30 mouse cellular contexts compared by ENCODE assay signal in genomic region chr12:55563742-55564141, GRCm38 (mm10). TPM values are rescaled to one million over a fixed set of nuclear protein-coding genes. Genes with fewer than 3 reads are reported as not detected.
A peak's percentile ranks its signal among the peaks of the same experiment; 100 is the strongest.
DNase-seq lines count a peak whose midpoint lies in the region; ATAC-seq lines count a peak whose summit lies in the region.
"Had no signal": no experiment of that assay in that cellular context is flagged by ENCODE, and none has a peak within 500 bp of the region (broad histone marks: within the 10 kb centered on the region; RNA-seq: fewer than 3 reads in every experiment).

No protein-coding gene starts in this region.

- H3K9me3 ChIP-seq in megakaryocyte, embryonic 14.5 days = peaks cover 14% of the 10 kb centered on the region
- no peaks in the 10 kb centered on the region for H3K9me3 ChIP-seq in embryonic facial prominence, embryonic 10.5 days
- H3K9me3 ChIP-seq: embryonic facial prominence, embryonic 12.5 days; forebrain, embryonic 13.5 days; forebrain, embryonic 15.5 days had no signal

- H3K36me3 ChIP-seq in megakaryocyte, embryonic 14.5 days (replicated peaks; ENCODE audit: low read length) = no peaks in the 10 kb centered on the region
- H3K36me3 ChIP-seq in embryonic facial prominence, embryonic 10.5 days (replicated peaks) = no peaks in the 10 kb centered on the region
- H3K36me3 ChIP-seq: embryonic facial prominence, embryonic 12.5 days; forebrain, embryonic 15.5 days; G1E had no signal

- H3K4me3 ChIP-seq in megakaryocyte, embryonic 14.5 days (replicated peaks) = peak overlapping the region; percentile 24
- no peak overlapping the region for H3K4me3 ChIP-seq in embryonic facial prominence, embryonic 10.5 days
- H3K4me3 ChIP-seq: embryonic facial prominence, embryonic 12.5 days; forebrain, embryonic 13.5 days; forebrain, embryonic 15.5 days had no signal

- peak; percentile 93 for ATAC-seq in frontal cortex, adult (ENCODE audit: low TSS enrichment)
- no peak for ATAC-seq in megakaryocyte, adult 5-6 weeks (ENCODE audit: poor library complexity, severe bottlenecking)
- ATAC-seq: CD4-positive, CD25-positive, alpha-beta regulatory T cell, adult 4 months; forebrain, embryonic 13.5 days; forebrain, embryonic 15.5 days; forebrain, postnatal 0 days had no signal

- 96% methylated on average over 3 of the region's 3 CpGs for WGBS in embryonic facial prominence, embryonic 10.5 days

- H3K4me1 ChIP-seq in megakaryocyte, embryonic 14.5 days = peaks cover 24% of the 10 kb centered on the region
- peaks cover 8% of the 10 kb centered on the region for H3K4me1 ChIP-seq in embryonic facial prominence, embryonic 10.5 days
- H3K4me1 ChIP-seq: embryonic facial prominence, embryonic 12.5 days had no signal

- peaks cover 8% of the 10 kb centered on the region for H3K27me3 ChIP-seq in megakaryocyte, embryonic 14.5 days (replicated peaks)
- no peaks in the 10 kb centered on the region for H3K27me3 ChIP-seq in embryonic facial prominence, embryonic 10.5 days (replicated peaks; ENCODE audit: low read depth, poor library complexity, severe bottlenecking)
- H3K27me3 ChIP-seq: CH12.LX; embryonic facial prominence, embryonic 12.5 days; forebrain, embryonic 15.5 days had no signal

- DNase-seq in frontal cortex, postnatal 10 days (ENCODE audit: low spot score in 2 of 2) = no peak
- DNase-seq in 3T3-L1 (ENCODE audit: low read depth, low spot score) = peak; percentile 23
- DNase-seq in brain, adult 2 months (ENCODE audit: low read depth, low spot score) = peak; percentile 61
- no peak for DNase-seq in embryonic facial prominence, embryonic 10.5 days (ENCODE audit: low spot score)
- DNase-seq in Muller cell, postnatal 12 days (ENCODE audit: inconsistent ontology term) = no peak
- DNase-seq: adrenal gland, adult 2 months; adrenal gland, postnatal 10 days; adrenal gland, postnatal 25 days; B cell, adult 2 months; cerebellum, adult 11-12 months; cerebellum, adult 2 months; cerebellum, adult 9-10 months; cerebellum, postnatal 10 days; cerebellum, postnatal 25 days; embryo, embryonic 11 days; forebrain, postnatal 0 days had no signal

- no peak overlapping the region for H3K27ac ChIP-seq in embryonic facial prominence, embryonic 10.5 days (replicated peaks)
- H3K27ac ChIP-seq: embryonic facial prominence, embryonic 12.5 days; forebrain, embryonic 13.5 days; forebrain, embryonic 15.5 days had no signal

RNA-seq across cellular contexts. Expression of gene Aldoart2, which starts 1.3 kb away (rescaled TPM):
- not detected in 2 replicates for polyA plus RNA-seq in megakaryocyte, embryonic 14.5 days (2012; ENCODE audit: insufficient read depth, low replicate concordance)
- not detected in 2 replicates for total RNA-seq in megakaryocyte, adult 5-6 weeks (2015)
- not detected in 2 replicates for total RNA-seq in megakaryocyte, adult 5-6 weeks (2017)
- polyA plus RNA-seq in embryonic facial prominence, embryonic 10.5 days (2016; fragmentation: Nextera tagmentation; extraction: Ambion mirVana) = not detected in 2 replicates
- total RNA-seq: adrenal gland, postnatal 10 days; adrenal gland, postnatal 25 days; adrenal gland, postnatal 4 days; CH12.LX; common myeloid progenitor, adult 5-6 weeks; forebrain, postnatal 0 days had no signal
- polyA plus RNA-seq: adrenal gland, adult 2 months; embryonic facial prominence, embryonic 12.5 days; embryonic facial prominence, embryonic 14.5 days; forebrain, embryonic 11.5 days; forebrain, embryonic 13.5 days; forebrain, embryonic 15.5 days; frontal cortex, adult 2 months had no signal

RNA-seq across cellular contexts. Expression of gene Insm2, which starts 35.5 kb away (rescaled TPM):
- polyA plus RNA-seq in megakaryocyte, embryonic 14.5 days (2012; ENCODE audit: insufficient read depth, low replicate concordance) = not detected in 2 replicates
- not detected in 2 replicates for total RNA-seq in megakaryocyte, adult 5-6 weeks (2015)
- not detected in 2 replicates for total RNA-seq in megakaryocyte, adult 5-6 weeks (2017)
- 0.14 and 0.25 TPM in 2 replicates for polyA plus RNA-seq in embryonic facial prominence, embryonic 10.5 days (2016; fragmentation: Nextera tagmentation; extraction: Ambion mirVana)
- total RNA-seq: CH12.LX had no signal
- polyA plus RNA-seq: G1E had no signal

Comparison
In these comparisons a context has a peak if more than half of its experiments do, and no peak if none do; other contexts are left out.
1. DNase-seq: peak in 3T3-L1 (single experiment) and brain, adult 2 months (single experiment); none in frontal cortex, postnatal 10 days (0 of 2), embryonic facial prominence, embryonic 10.5 days (single experiment) and Muller cell, postnatal 12 days (single experiment).